Comparison of ENCODE assay signal across 16 mouse cellular contexts in the genomic region with DNA sequence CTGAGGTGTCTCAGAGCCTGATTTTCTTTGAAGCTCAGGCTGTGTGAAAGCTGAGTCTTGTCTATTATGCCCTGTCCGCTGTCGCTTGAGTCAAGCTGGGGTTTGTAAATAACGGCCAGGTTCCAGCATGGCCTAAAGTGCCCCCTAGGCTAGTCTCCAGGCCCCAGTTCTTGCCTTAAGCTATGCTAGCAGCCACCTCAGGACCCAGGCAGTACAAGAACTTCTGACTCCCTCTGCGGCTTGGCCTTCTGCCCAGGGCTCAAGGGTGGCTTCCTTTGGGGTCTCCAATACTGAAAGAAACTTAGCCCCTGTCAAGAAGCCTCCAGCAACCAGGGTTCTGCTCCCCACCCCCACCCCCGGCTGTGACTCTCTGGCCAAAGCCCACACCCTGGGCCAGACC. TPM values are rescaled to one million over a fixed set of nuclear protein-coding genes. Genes with fewer than 3 reads are reported as not detected.
A peak's percentile ranks its signal among the peaks of the same experiment; 100 is the strongest.
DNase-seq lines count a peak whose midpoint lies in the region; ATAC-seq and TF ChIP-seq lines count a peak whose summit lies in the region.
"Had no signal": no experiment of that assay in that cellular context is flagged by ENCODE, and none has a peak within 500 bp of the region (broad histone marks: within the 10 kb centered on the region; RNA-seq: fewer than 3 reads in every experiment).

No protein-coding gene starts in this region.

- H3K27me3 ChIP-seq in liver, embryonic 13.5 days = peaks cover 21% of the 10 kb centered on the region
- no peaks in the 10 kb centered on the region for H3K27me3 ChIP-seq in intestine, embryonic 15.5 days (replicated peaks)

- peaks cover 79% of the 10 kb centered on the region for H3K4me1 ChIP-seq in liver, embryonic 13.5 days (replicated peaks)
- peaks cover 78% of the 10 kb centered on the region for H3K4me1 ChIP-seq in intestine, embryonic 15.5 days (replicated peaks)

- intact Hi-C loops in gastrocnemius, adult 2 months (cut with DNase I) = no loop called here
- intact Hi-C loops in gastrocnemius, postnatal 14 days (cut with DNase I; ENCODE audit: low total_unique reads) = no loop called here

- no peak for TF ChIP-seq CTCF in gastrocnemius, adult 2 months (IDR thresholded peaks at IDR 0.05)

- peak; percentile 64 for DNase-seq in gastrocnemius, adult 2 months
- no peak for DNase-seq in gastrocnemius, postnatal 14 days
- DNase-seq in liver, embryonic 13.5 days = no peak
- DNase-seq in liver = no peak
- peak; percentile 60 for DNase-seq in skeletal muscle tissue, adult 2 months (ENCODE audit: low read depth, low spot score)
- DNase-seq in urinary bladder, postnatal 25 days (ENCODE audit: low spot score) = no peak
- DNase-seq: cerebellum, adult 11 months; thymus, postnatal 25 days had no signal

- 0 out of 2 replicates have a peak overlapping the region, but pooled peaks have one; percentile 55 for H3K4me2 ChIP-seq in liver, embryonic 13.5 days
- H3K4me2 ChIP-seq in intestine, embryonic 15.5 days (replicated peaks) = peak overlapping the region; percentile 45

- no peaks in the 10 kb centered on the region for H3K9me3 ChIP-seq in liver, embryonic 13.5 days (replicated peaks)
- no peaks in the 10 kb centered on the region for H3K9me3 ChIP-seq in intestine, embryonic 15.5 days

- 76% methylated on average over 5 of the region's 5 CpGs for WGBS in liver, embryonic 13.5 days (ENCODE audit: insufficient replicate concordance)
- WGBS in intestine, embryonic 15.5 days = 84% methylated on average over 5 of the region's 5 CpGs

- H3K27ac ChIP-seq in gastrocnemius, adult 2 months = peak overlapping the region; percentile 89
- H3K27ac ChIP-seq in liver, embryonic 13.5 days = no peak overlapping the region; the same call in 1 of the 2 replicates
- H3K27ac ChIP-seq in intestine, embryonic 15.5 days = peak overlapping the region; percentile 81

- peak overlapping the region; percentile 72 for H3K4me3 ChIP-seq in gastrocnemius, adult 2 months
- no peak overlapping the region for H3K4me3 ChIP-seq in liver, embryonic 13.5 days (replicated peaks)
- no peak overlapping the region for H3K4me3 ChIP-seq in intestine, embryonic 15.5 days (replicated peaks)

- ATAC-seq in liver, embryonic 13.5 days (ENCODE audit: low read depth) = no peak
- ATAC-seq in intestine, embryonic 15.5 days = no peak
- no peak for ATAC-seq in megakaryocyte progenitor cell, adult 5-6 weeks (replicated peaks; ENCODE audit: poor library complexity)

- no peak overlapping the region for H3K9ac ChIP-seq in liver, embryonic 13.5 days
- no peak overlapping the region for H3K9ac ChIP-seq in intestine, embryonic 15.5 days

- H3K36me3 ChIP-seq in liver, embryonic 13.5 days = no peaks in the 10 kb centered on the region
- no peaks in the 10 kb centered on the region for H3K36me3 ChIP-seq in intestine, embryonic 15.5 days

RNA-seq across cellular contexts. Expression of a gene that starts 15.9 kb away (rescaled TPM):
- 10 to 100 TPM; 10.2 to 14.5 TPM for total RNA-seq in gastrocnemius, adult 2 months (2021)
- total RNA-seq in gastrocnemius, postnatal 14 days (2021) = 10 to 100 TPM; 12.9 to 15.0 TPM
- polyA plus RNA-seq in liver, embryonic 13.5 days (2015; fragmentation: Nextera tagmentation; extraction: Ambion mirVana) = 1.2 and 1.3 TPM in 2 replicates
- 27.3 and 27.6 TPM in 2 replicates for polyA plus RNA-seq in intestine, embryonic 15.5 days (2015; fragmentation: Nextera tagmentation; extraction: Ambion mirVana)
- total RNA-seq in megakaryocyte progenitor cell, adult 5-6 weeks (2015) = 0.27 and 1.1 TPM in 2 replicates
- 1.6 and 1.7 TPM in 2 replicates for total RNA-seq in megakaryocyte progenitor cell, adult 5-6 weeks (2017)

RNA-seq across cellular contexts. Expression of a gene that starts 28.6 kb away (rescaled TPM):
- not detected for total RNA-seq in gastrocnemius, adult 2 months (2021)
- not detected for total RNA-seq in gastrocnemius, postnatal 14 days (2021)
- not detected in 2 replicates for polyA plus RNA-seq in liver, embryonic 13.5 days (2015; fragmentation: Nextera tagmentation; extraction: Ambion mirVana)
- polyA plus RNA-seq in intestine, embryonic 15.5 days (2015; fragmentation: Nextera tagmentation; extraction: Ambion mirVana) = not detected in 2 replicates
- not detected in 2 replicates for total RNA-seq in megakaryocyte progenitor cell, adult 5-6 weeks (2015)
- total RNA-seq in megakaryocyte progenitor cell, adult 5-6 weeks (2017) = not detected in 2 replicates
- total RNA-seq: heart, postnatal 10 days; monocyte, adult 5-6 weeks had no signal
- polyA plus RNA-seq: frontal cortex, adult 2 months; large intestine, adult 2 months; limb, embryonic 11.5 days; spleen, adult 2 months had no signal

RNA-seq across cellular contexts. Expression of a gene that starts 29.7 kb away (rescaled TPM):
- 10 to 100 TPM; 26.9 to 30.8 TPM for total RNA-seq in gastrocnemius, adult 2 months (2021)
- 10 to 100 TPM; 21.8 to 29.9 TPM for total RNA-seq in gastrocnemius, postnatal 14 days (2021)
- polyA plus RNA-seq in liver, embryonic 13.5 days (2015; fragmentation: Nextera tagmentation; extraction: Ambion mirVana) = 1.0 and 1.6 TPM in 2 replicates
- polyA plus RNA-seq in intestine, embryonic 15.5 days (2015; fragmentation: Nextera tagmentation; extraction: Ambion mirVana) = 9.1 and 9.3 TPM in 2 replicates
- 3.4 and 4.8 TPM in 2 replicates for total RNA-seq in megakaryocyte progenitor cell, adult 5-6 weeks (2015)
- 6.4 and 10.3 TPM in 2 replicates for total RNA-seq in megakaryocyte progenitor cell, adult 5-6 weeks (2017)

Comparison
In these comparisons a context has a peak if more than half of its experiments do, and no peak if none do; other contexts are left out.
1. DNase-seq: peak in gastrocnemius, adult 2 months (single experiment) and skeletal muscle tissue, adult 2 months (single experiment); none in gastrocnemius, postnatal 14 days (single experiment), liver, embryonic 13.5 days (single experiment), liver (single experiment) and urinary bladder, postnatal 25 days (single experiment).
2. RNA of a gene that starts 15.9 kb away (total RNA-seq): 12.9 to 15.0 TPM in gastrocnemius, postnatal 14 days and 10.2 to 14.5 TPM in gastrocnemius, adult 2 months; 0.27 to 1.7 TPM in megakaryocyte progenitor cell, adult 5-6 weeks; every median in the first group is over 4 times any median in the second.